Mouse (Mus musculus) ovary, adult 18-20 months (tissue): ENCODE results near the gene Olfr652.

Experiments
- DNase-seq: peaks from one replicate; pipeline ENCODE4 v3.0.0; 2022; ENCODE audit warnings: low spot score, mixed read lengths

Olfr652 gene

DNA sequence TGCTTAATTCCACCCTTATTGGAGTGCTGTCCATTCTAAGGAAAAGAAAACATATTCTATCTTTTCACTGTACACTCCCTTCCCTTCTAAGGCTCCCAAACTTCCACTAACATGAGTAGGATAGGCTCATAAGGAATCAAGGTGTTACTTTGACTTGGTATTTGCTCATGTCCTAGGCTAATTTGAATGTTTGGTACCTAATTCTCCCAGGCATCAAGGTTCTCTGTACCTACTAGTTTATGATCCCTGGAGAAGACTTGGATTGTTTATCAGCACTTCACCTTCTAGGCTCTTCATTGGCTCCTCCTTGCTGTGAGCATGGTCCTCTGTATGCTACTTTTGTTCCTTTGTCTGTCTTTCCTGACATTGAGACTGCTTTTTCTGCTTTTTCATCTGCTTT lies at the start of gene Olfr652:
Gene Olfr652 (plus strand): TSS at position 301 of the 400 bp plus-strand sequence.
- DNase-seq = no peak

DNA sequence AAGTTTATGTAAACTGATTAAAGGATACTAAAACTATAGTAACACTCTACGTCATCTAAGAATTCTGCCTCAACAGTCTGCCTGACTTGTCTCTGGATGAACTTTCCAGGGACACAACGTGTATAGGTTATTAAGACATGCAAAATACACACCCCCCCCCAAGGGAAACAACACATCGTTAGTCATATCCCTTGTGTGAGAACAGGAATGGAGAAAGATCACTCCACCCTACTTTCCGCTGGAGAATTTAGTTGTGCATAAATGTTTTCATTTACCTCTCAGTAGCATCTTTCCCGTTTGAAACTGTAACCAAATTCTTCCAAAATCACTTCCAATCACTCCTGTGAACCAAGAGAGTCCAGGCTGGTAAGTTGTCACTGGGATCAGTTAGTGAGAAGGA lies 10.9 kb upstream of the Olfr652 start, which contains the start of gene Olfr651:
Gene Olfr651 (plus strand): TSS at position 301 of the 400 bp plus-strand sequence.
- no peak for DNase-seq

- no peak for DNase-seq
Measured at GRCm38 (mm10) chr7:104552700-104553099, 8.0 kb upstream of the Olfr652 start.

DNA sequence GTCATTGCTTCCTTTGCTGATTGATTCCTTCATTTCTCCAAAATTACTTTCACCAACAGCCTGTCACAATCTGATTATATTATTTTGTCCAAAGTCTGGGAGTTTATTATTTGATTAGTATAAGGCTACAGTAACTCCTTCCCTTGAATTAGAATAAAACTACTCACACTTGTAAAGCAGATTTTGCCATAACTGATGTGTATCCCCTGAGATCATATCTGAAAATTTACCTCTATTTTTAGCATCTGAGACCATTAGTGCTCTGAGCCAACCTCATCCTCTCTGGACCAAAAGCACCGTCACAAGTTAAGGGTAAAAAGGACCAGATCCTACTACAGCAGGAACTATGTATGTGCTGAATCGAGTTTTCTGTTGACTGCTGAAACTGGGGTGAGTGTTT lies 16.3 kb downstream of the Olfr652 start, which contains the start of gene Olfr653:
Gene Olfr653 (plus strand): TSS at position 301 of the 400 bp plus-strand sequence.
- no peak for DNase-seq

- no peak for DNase-seq
Measured at GRCm38 (mm10) chr7:104580846-104581245, 20.1 kb downstream of the Olfr652 start.

GRCm38 (mm10) chr7:104581429-104581828 lies 20.7 kb downstream of the Olfr652 start:
- no peak for DNase-seq

- no peak for DNase-seq
Measured at GRCm38 (mm10) chr7:104586725-104587124, 26.0 kb downstream of the Olfr652 start, which contains the start of gene Olfr654. Olfr654 (plus strand) TSS chr7:104587025.

DNA sequence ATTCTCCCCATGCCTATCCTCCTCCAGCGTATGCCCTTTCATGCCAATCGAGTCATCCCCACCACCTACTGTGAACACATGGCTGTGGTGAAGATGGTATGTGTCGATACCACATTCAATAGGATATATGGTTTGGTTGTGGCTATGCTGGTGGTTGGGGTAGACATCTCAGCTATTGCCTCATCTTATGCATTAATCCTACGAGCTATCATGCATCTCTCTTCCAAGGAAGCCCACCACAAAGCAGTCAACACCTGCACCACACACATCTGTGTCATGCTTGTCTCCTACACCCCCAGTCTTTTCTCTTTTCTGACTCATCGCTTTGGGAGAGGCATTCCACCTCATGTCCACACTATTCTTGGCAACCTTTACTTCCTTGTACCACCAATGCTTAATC lies 27.6 kb downstream of the Olfr652 start:
- DNase-seq = no peak

- no peak for DNase-seq
Measured at GRCm38 (mm10) chr7:104601679-104602078, 41.0 kb downstream of the Olfr652 start, which contains the start of gene Olfr655. Olfr655 (minus strand) TSS chr7:104601779.

DNA sequence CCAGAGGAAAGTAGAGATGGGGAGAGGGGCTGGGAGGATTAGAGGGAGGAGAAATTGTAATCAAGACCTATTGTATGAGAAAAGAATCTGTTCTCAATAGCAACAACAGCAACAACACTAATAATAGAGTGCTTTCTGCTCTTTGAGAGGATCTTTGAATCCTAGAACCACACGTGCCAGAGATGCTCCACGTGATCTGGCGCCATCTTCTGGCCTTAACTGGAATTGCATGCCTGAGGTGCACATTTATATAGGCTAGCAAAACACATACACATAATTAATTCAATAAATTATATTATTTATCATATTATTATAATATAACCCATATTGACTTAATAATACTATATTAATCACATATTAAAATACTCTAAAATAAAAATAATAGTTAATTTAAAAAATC lies 42.5 kb downstream of the Olfr652 start:
- no peak for DNase-seq

DNA sequence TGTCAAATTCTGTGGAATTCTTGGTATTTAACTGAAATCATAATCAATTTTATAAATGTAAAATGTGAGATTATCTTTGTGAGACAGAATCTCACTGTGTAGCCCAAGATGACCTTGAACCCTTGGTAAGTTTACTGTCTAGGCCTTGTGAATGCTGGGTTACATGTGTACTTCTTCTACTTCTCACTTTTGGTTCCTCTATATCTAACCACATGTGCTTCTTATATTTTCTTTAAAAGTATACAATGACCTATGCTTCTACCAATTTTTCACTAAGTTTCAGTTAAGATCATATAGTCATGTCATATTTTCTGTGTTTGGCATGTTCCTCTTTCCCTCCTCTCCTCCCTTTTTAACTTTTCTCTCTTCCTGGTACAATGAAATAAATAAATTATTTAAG lies 44.0 kb downstream of the Olfr652 start:
- DNase-seq = no peak

DNA sequence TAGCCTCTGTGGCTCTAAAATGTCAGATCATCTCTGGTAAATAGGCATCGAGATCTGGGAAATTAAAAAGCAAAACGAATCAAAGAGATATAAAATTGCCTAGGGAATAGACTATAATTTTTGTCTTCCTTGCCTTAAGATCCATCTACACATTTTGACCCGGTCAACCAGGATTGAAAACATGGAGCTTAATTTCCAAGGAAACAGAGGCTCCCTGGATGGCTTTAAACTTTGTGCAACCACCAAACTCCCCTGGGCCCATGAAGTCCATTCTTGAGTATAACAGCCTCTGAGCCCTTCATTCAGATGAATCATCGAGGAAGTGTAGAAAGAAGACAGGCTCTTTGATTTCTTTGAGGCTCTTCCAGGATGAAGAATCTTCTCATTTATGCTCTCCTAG lies 53.0 kb downstream of the Olfr652 start, which contains the start of gene Olfr656:
Gene Olfr656 (plus strand): TSS at position 301 of the 400 bp plus-strand sequence.
- no peak for DNase-seq
